Mouse (Mus musculus) common myeloid progenitor, adult 5-6 weeks (primary cell): ENCODE data around the gene Myl6. TPM values are rescaled to one million over a fixed set of nuclear protein-coding genes. Genes with fewer than 3 reads are reported as not detected.
A peak's percentile ranks its signal among the peaks of the same experiment; 100 is the strongest.

Experiments used
- ATAC-seq: replicated peaks from 2 replicates; pipeline ENCODE4 v1.8.0; 2016; ENCODE audit warnings: low read depth, mild to moderate bottlenecking, moderate TSS enrichment, inconsistent platforms; ENCODE audit not compliant: poor library complexity, severe bottlenecking
- total RNA-seq: library from RNA; stranded (forward); fragments of 200-1000, 187-1606 nt; gene quantifications from 2 replicates; pipeline ENCODE4 v1.2.3, GENCODE M21; 2017

Myl6 gene
- 1,004 and 1,124 TPM in 2 replicates for total RNA-seq

- ATAC-seq = peak; percentile 71
Measured at GRCm38 (mm10) chr10:128493695-128494666, at the start of gene Myl6. TSS of gene Myl6 (minus strand) at chr10:128494145.

GRCm38 (mm10) chr10:128543100-128543499 is 49.2 kb upstream of the Myl6 start:
- ATAC-seq = no peak

DNA sequence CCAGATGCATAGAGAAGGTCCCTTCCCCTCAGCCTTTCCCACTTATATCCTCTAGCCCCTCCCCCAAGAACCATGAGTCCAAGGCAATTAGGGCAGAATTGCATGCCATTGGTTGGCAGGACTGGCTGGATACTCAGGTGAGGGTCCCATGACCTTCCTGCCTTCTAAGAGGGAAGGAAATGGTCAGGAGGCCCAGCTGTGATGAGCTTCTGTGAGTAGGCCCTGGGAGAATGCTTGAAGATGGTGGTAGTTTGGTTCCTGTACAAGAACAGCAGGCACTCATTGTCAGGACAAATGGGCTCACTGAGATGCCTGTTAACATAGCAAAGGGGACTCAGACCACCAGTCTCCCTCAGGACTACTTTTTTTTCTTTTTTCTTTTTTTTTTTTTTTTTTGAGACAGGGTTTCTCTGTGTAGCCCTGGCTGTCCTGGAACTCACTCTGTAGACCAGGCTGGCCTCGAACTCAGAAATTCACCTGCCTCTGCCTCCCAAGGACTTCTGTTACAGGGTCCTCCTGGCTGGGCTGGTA is 44.5 kb upstream of the Myl6 start:
- ATAC-seq = no peak

GRCm38 (mm10) chr10:128536266-128536940 is 42.5 kb upstream of the Myl6 start:
- peak; percentile 98 for ATAC-seq

DNA sequence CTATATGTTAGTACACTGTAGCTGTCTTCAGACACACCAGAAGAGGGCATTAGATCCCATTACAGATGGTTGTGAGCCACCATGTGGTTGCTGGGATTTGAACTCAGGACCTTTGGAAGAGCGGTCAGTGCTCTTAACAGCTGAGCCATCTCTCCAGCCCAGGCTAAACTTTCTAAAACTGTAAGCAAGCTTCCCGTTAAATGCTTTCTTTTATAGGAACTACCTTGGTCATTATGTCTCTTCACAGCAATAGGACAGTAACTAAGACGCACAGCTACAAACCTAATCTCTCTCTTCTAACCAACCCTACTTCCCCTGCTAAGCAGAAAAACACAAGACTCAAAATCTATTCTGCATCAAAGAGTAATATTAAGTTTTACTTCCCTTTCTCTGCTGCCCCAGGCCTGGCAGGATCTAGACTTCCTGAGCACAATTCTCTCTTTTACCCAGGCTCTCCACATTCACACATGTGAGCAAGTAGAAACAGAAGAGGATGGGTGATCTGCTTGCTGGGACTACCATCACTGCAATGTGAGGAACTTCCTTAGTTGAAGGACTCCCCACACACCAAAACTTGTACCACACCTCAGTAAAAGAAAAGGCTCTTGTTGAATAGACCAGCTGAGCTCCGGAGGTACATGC is 41.8 kb upstream of the Myl6 start:
- ATAC-seq = peak; percentile 72

DNA sequence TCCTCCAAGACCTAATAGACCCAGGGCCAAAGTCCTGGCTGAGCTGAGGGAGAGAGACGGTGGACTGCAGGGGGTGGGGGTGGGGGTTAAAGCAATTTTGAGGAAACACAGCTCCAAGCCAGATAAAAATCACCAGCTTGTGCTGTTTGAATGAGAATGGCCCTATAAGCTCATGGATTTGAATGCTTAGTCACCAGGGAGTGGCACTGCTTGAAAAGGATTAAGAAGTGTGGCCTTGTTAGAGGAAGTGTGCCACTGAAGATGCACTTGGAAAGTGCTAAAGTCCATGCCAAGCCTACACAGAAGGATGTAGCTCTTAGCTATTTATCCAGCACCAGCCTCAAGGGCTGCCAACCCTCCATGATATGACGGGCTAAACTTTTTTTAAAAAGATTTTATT is 41.3 kb upstream of the Myl6 start:
- ATAC-seq = no peak

DNA sequence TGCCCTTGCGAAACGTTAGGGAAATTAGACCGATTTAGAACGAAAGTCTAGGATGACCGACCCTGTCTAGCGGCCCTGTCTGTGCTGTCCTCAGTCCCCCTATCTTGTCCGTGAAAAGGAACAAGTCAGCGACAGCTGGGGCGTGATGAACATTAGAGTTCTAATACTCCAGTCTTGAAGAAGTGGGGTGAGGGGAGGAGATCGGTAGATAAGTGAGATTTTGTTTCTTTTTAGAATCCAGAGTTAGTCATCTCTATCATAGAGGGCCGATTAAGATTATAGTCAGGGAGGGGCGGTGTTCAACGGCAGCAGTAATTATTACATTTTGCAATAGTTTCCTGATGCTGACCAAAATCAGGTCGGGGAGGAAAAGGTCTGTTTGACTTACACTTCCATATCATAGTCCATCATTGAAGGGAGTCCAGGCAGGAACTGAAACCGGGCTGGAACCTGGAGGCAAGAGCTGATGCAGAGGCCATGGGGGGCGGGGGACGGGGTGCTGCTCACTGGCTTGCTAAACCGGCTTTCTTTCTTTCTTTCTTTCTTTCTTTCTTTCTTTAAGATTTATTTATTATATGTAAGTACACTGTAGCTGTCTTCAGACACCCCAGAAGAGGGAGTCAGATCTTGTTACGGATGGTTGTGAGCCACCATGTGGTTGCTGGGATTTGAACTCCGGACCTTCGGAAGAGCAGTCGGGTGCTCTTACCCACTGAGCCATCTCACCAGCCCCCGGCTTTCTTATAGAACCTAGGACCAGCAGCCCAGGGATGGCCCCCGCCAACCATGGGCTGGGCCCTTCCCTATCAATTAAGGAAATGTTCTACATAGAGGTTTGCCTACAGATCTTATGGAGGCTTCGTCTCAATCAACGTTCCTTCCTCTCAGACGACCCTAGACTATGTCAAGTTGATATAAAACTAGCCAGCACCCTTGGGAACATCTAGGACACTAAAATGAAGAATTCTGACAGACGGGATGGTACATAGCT is 32.7 kb upstream of the Myl6 start:
- ATAC-seq = peak; percentile 8

- peak; percentile 81 for ATAC-seq
Measured at GRCm38 (mm10) chr10:128525671-128526308, 31.8 kb upstream of the Myl6 start, which contains the start of gene Esyt1. TSS of gene Esyt1 (minus strand) at chr10:128525871.

DNA sequence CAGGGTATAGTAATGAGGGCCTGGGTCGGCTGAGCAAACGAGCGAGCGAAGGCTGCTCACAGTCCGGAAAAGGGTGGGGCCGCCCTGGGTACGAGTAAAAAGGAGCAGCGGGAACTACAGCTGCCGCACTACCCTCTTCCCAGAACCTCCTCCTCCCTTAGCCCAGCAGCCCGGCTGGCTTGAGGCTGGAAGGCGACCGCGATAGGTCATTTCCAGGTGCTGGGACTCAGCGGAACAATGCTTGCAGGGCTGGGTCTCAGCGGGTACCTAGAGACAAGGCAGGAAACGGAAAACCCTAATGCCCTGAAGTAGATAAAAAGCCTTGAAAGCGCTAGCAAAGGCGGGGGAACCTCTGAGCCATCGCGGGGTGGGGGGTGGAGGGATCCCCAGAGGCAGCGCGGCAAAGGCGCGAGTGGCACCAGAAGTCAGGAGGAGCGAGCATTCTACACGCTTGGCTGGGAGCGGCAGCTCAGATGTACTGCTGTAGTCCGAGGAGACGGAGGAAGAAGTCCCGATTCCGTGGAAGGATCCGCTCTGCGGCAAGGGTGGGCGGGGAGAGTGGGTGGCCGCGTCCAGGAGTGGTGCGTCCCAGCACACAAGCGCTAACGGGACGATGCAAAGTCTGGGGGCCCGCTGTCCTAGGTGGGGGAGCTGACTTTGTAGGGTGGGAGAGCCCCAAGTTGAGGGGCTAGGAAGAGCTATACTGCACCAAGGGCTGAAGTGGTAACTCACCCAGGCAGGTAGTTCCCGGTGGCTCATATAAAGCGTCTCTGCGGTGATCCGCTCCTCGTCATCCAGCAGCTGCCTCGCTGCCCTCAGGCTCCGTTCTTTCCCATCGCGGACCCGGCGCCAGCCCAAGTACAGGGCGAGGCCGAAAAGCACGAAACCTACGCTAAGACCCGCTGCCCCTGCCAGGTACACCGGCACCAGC is 31.1 kb upstream of the Myl6 start:
- peak; percentile 45 for ATAC-seq

- ATAC-seq = no peak
Measured at GRCm38 (mm10) chr10:128524111-128524731, 30.3 kb upstream of the Myl6 start.

- ATAC-seq = no peak
Measured at GRCm38 (mm10) chr10:128522351-128522750, 28.4 kb upstream of the Myl6 start.

DNA sequence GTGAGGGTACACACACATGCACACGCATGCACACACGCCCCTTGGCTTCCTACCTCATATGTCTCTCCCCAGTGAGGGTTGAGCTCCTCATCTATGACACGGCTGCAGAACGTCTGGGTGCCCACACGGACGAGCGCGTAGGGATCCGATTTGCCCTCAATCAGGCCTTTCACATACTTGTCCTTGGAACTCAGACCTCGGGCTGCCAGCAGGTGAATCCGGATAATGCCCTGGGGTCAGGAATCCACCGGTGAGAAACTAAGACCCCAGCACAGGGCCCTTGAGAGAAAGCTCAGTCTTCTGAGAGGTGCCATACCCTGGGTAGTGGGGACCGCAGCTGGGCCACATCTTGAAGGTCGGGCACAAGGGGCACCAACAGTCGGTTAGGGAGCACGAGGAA is 26.6 kb upstream of the Myl6 start:
- ATAC-seq = no peak

GRCm38 (mm10) chr10:128518833-128519232 is 24.9 kb upstream of the Myl6 start:
- ATAC-seq = no peak; the same call in 1 of the 2 replicates

DNA sequence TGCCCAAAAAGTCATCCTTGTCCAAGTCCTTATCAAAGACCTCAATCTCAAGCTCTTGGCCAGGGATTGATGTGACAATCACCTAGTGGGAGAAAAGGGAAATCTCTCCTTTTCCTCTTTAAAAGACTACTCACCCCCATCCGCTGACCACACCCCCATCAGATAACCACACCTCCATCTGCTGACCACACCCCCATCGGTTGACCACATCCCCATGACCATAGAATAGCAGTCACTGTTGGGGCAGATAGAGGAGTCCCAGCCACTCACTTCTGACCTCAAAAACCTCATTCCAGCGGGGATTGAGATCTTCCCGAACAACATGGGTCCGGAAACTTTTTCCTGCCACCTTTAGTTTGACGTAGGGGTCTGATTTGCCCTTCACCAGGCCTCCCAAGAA is 22.7 kb upstream of the Myl6 start:
- ATAC-seq = peak; percentile 91

GRCm38 (mm10) chr10:128516029-128516428 is 22.1 kb upstream of the Myl6 start:
- no peak for ATAC-seq

DNA sequence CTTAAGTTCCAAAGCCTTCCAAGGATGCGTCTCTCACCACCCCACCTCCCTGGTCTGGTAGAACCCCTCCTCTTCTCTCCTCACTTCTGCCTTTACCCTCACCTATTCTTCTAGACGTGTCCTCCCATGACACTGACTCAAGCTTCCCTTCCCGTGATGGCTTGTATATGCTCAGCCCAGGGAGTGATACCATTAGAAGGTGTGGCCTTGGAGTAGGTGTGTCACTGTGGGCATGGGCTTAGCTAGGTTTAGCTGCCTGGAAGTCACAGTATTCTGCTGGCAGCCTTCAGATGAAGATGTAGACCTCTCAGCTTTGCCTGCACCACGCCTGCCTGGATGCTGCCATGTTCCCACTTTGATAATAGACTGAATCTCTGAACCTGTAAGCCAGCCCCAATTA is 21.1 kb upstream of the Myl6 start:
- ATAC-seq = no peak

DNA sequence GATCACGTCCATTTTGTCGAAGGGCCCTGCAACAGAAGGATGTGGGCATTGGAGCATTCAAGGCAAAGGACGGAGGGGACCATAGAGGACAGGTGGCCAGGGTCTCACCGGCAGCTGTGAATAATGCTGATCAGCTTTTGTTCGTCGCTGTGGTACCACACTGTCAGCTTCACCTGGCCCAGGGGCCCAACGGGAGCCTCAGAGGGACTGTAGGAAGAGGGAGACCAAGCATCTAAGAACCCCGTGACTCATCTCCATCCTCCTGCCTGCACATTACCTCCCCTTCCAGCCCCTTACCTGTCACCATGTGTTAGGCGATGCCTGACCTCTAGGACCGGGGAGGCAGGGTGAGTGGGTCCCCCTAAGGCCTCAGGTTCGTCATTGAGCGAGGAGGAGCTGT is 17.8 kb upstream of the Myl6 start:
- ATAC-seq = no peak
